In the genomic region with DNA sequence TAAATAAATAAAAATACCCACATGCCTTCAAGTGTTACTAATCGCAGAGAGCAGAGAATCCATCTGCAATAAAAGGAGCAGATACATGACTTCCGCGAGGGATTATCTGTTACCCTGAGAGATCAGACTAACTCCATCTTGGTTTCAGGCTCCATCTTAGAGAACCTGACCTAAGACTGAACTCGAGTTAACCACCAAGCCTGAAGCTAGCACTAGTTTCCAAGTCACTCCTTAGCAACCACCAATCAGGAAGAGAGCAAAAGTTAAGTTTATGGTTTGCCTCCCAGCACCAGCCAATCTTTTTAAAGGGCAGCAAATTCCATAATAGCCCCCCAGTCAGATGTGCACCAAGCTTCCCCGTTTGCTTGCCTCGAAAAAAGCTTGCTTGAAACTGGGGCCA, we compare ENCODE assay signal across 19 mouse cellular contexts. TPM values are rescaled to one million over a fixed set of nuclear protein-coding genes. Genes with fewer than 3 reads are reported as not detected.
DNase-seq lines count a peak whose midpoint lies in the region; ATAC-seq and TF ChIP-seq lines count a peak whose summit lies in the region.
"Had no signal": no experiment of that assay in that cellular context is flagged by ENCODE, and none has a peak within 500 bp of the region (broad histone marks: within the 10 kb centered on the region; RNA-seq: fewer than 3 reads in every experiment).

No protein-coding gene starts in this region.

- DNase-seq in lung, embryonic 14.5 days: no peak
- no peak for DNase-seq in lung, postnatal 4 days
- DNase-seq in ES-E14 (ENCODE audit: low read depth, low spot score): no peak
- DNase-seq in yolk sac, embryonic 10.5 days (ENCODE audit: low spot score): peak; percentile 28
- no peak for DNase-seq in c-Kit-positive CD71-positive TER-119-positive erythroid progenitor cells, embryonic 14.5 days (ENCODE audit: low spot score)
- DNase-seq: cerebellum, adult 18-20 months; cerebellum, adult 9-10 months; forebrain, postnatal 0 days; gastrocnemius, adult 2 months; gastrocnemius, postnatal 14 days had no signal

- H3K4me1 ChIP-seq in lung, embryonic 14.5 days (ENCODE audit: insufficient read depth): no peaks in the 10 kb centered on the region
- H3K4me1 ChIP-seq in E14TG2a.4 (replicated peaks; ENCODE audit: low read depth, low read length) (peaks cover 48% of the 10 kb centered on the region), ES-E14 (ENCODE audit: control insufficient read depth in 2 of 2, insufficient read depth in 2 of 2, low read length in 2 of 2, poor library complexity in 1 of 2) (peaks cover 0 to 14% of the 10 kb centered on the region in 2 experiments; a peak in 2 of 4 replicates)

- no peak overlapping the region for H3K4me3 ChIP-seq in lung, embryonic 14.5 days (ENCODE audit: low read depth, low read length)
- H3K4me3 ChIP-seq in E14TG2a.4 (replicated peaks; ENCODE audit: low read length) (0 out of 2 replicates have a peak overlapping the region, but pooled peaks have one; percentile 17), ES-E14 (ENCODE audit: insufficient read depth in 1 of 2, low read depth in 1 of 2, low read length in 2 of 2, poor library complexity in 1 of 2, severe bottlenecking in 1 of 2) (no peak overlapping the region)
- H3K4me3 ChIP-seq: gastrocnemius, adult 2 months; hindbrain, embryonic 13.5 days had no signal

- H3K9ac ChIP-seq in lung, embryonic 14.5 days: no peak overlapping the region
- peak overlapping the region; percentile 46; the same call in 1 of the 2 replicates for H3K9ac ChIP-seq in ES-E14 (ENCODE audit: insufficient read depth, low read depth, low read length, poor library complexity, severe bottlenecking)
- H3K9ac ChIP-seq: forebrain, postnatal 0 days; hindbrain, embryonic 13.5 days had no signal

- H3K27ac ChIP-seq in lung, embryonic 14.5 days (ENCODE audit: low read depth): peak overlapping the region; percentile 76
- peak overlapping the region; percentile 67 for H3K27ac ChIP-seq in ES-E14 (ENCODE audit: insufficient read depth, low read depth, low read length, poor library complexity, severe bottlenecking)
- H3K27ac ChIP-seq: gastrocnemius, adult 2 months; hindbrain, embryonic 13.5 days had no signal

- no peak for TF ChIP-seq CTCF in lung, embryonic 14.5 days (IDR thresholded peaks at IDR 0.05; ENCODE audit: low read depth)
- TF ChIP-seq CTCF in E14TG2a.4 (conservative IDR thresholded peaks at IDR 0.05; ENCODE audit: low read length): no peak

- H3K36me3 ChIP-seq in lung, embryonic 14.5 days (ENCODE audit: insufficient read depth): no peaks in the 10 kb centered on the region
- H3K36me3 ChIP-seq in E14TG2a.4 (ENCODE audit: insufficient read depth, low read length): no peaks in the 10 kb centered on the region
- H3K36me3 ChIP-seq in ES-E14 (ENCODE audit: control insufficient read depth, insufficient read depth, low read length, poor library complexity, severe bottlenecking): no peaks in the 10 kb centered on the region
- H3K36me3 ChIP-seq: G1E; hindbrain, embryonic 13.5 days had no signal

- H3K4me2 ChIP-seq in lung, embryonic 14.5 days: no peak overlapping the region
- H3K4me2 ChIP-seq: heart, embryonic 11.5 days; hindbrain, embryonic 13.5 days had no signal

- no peak for ATAC-seq in lung, embryonic 14.5 days (ENCODE audit: insufficient read depth)
- no peak for ATAC-seq in erythroblast, adult 5-6 weeks (replicated peaks; ENCODE audit: low FRiP score, poor library complexity, severe bottlenecking)
- ATAC-seq: activated CD4-positive, CD25-positive, alpha-beta regulatory T cell, adult 4 months; forebrain, embryonic 14.5 days; forebrain, postnatal 0 days; hindbrain, embryonic 16.5 days; Patski had no signal

- H3K27me3 ChIP-seq in lung, embryonic 14.5 days (ENCODE audit: insufficient read depth, low read length): no peaks in the 10 kb centered on the region
- H3K27me3 ChIP-seq in E14TG2a.4 (ENCODE audit: insufficient read depth, low read length): no peaks in the 10 kb centered on the region
- H3K27me3 ChIP-seq: hindbrain, embryonic 13.5 days; Patski had no signal

- in situ Hi-C loops in ES-E14 (cut with MboI; ENCODE audit: low sequenced_read_pairs in 2 of 2, unreplicated experiment in 2 of 2): no loop called here

- WGBS in lung, embryonic 14.5 days: 70% methylated on average over 6 of the region's 6 CpGs

- H3K9me3 ChIP-seq in lung, embryonic 14.5 days (ENCODE audit: low read depth, low read length): no peaks in the 10 kb centered on the region
- H3K9me3 ChIP-seq in E14TG2a.4 (ENCODE audit: low read length): peaks cover 20% of the 10 kb centered on the region
- H3K9me3 ChIP-seq in ES-E14 (ENCODE audit: control insufficient read depth, insufficient read depth, low read depth, low read length): no peaks in the 10 kb centered on the region
- H3K9me3 ChIP-seq: G1E; hindbrain, embryonic 13.5 days had no signal

TF ChIP-seq in ES-E14, 5 proteins besides CTCF, POLR2A, EP300 and RAD21:
- TF ChIP-seq ZNF384 (IDR thresholded peaks at IDR 0.05; ENCODE audit: low read depth, low read length) (no peak), HCFC1 (IDR thresholded peaks at IDR 0.05; ENCODE audit: borderline replicate concordance, insufficient read depth, low read length) (no peak), CHD2 (IDR thresholded peaks at IDR 0.05; ENCODE audit: low read depth, low read length) (no peak), ZC3H11A (IDR thresholded peaks at IDR 0.05; ENCODE audit: borderline replicate concordance, low read depth, low read length) (no peak), MAFK (IDR thresholded peaks at IDR 0.05; ENCODE audit: insufficient read depth, low read depth, low read length) (no peak)

RNA-seq across cellular contexts. Expression of gene Eif2b5, which starts 23.8 kb away (rescaled TPM):
- 111 and 112 TPM in 2 replicates for polyA plus RNA-seq in lung, embryonic 14.5 days (2014; fragmentation: Nextera tagmentation; extraction: Ambion mirVana)
- total RNA-seq in ES-E14 (2012; rRNA removed): 159 and 173 TPM in 2 replicates
- 7.7 and 10.4 TPM in 2 replicates for total RNA-seq in erythroblast, adult 5-6 weeks (2015; ENCODE audit: low replicate concordance)
- 9.1 and 14.1 TPM in 2 replicates for total RNA-seq in erythroblast, adult 5-6 weeks (2017; ENCODE audit: low replicate concordance)

RNA-seq across cellular contexts. Expression of gene Dvl3, which starts 42.0 kb away (rescaled TPM):
- 24.6 and 25.2 TPM in 2 replicates for polyA plus RNA-seq in lung, embryonic 14.5 days (2014; fragmentation: Nextera tagmentation; extraction: Ambion mirVana)
- total RNA-seq in ES-E14 (2012; rRNA removed): 10.6 and 10.8 TPM in 2 replicates
- total RNA-seq in erythroblast, adult 5-6 weeks (2015; ENCODE audit: low replicate concordance): 3.8 and 10.0 TPM in 2 replicates
- total RNA-seq in erythroblast, adult 5-6 weeks (2017; ENCODE audit: low replicate concordance): 1.1 and 1.7 TPM in 2 replicates

RNA-seq across cellular contexts. Expression of gene Abcc5, which starts 48.6 kb away (rescaled TPM):
- 60.2 and 63.0 TPM in 2 replicates for polyA plus RNA-seq in lung, embryonic 14.5 days (2014; fragmentation: Nextera tagmentation; extraction: Ambion mirVana)
- 159 and 168 TPM in 2 replicates for total RNA-seq in ES-E14 (2012; rRNA removed)
- 26.8 and 30.0 TPM in 2 replicates for total RNA-seq in erythroblast, adult 5-6 weeks (2015; ENCODE audit: low replicate concordance)
- total RNA-seq in erythroblast, adult 5-6 weeks (2017; ENCODE audit: low replicate concordance): 32.8 and 56.3 TPM in 2 replicates

Comparison
In these comparisons a context has a peak if more than half of its experiments do, and no peak if none do; other contexts are left out.
1. RNA of gene Eif2b5, which starts 23.8 kb away (total RNA-seq): 159 to 173 TPM in ES-E14; 7.7 to 14.1 TPM in erythroblast, adult 5-6 weeks; every median in the first group is over 10 times any median in the second.